Mouse (Mus musculus) heart, postnatal 0 days (tissue): ENCODE data around the gene Odr4. TPM values are rescaled to one million over a fixed set of nuclear protein-coding genes. Genes with fewer than 3 reads are reported as not detected.
A peak's percentile ranks its signal among the peaks of the same experiment; 100 is the strongest.

Experiments
- ATAC-seq: fragments of 200-750 bp; cut with Nextera tagmentation; 2 replicates; pipeline ENCODE4 v1.8.0; 2017; ENCODE audit warnings: low read depth, moderate number of reproducible peaks, moderate library complexity; ENCODE audit not compliant: insufficient read depth
- DNase-seq: peaks from one replicate; pipeline ENCODE4 v3.0.0-alpha.2; 2016; ENCODE audit warnings: low spot score
- H3K27ac ChIP-seq: fragments of 300-500 bp; sonication (generic); 2 replicates; pipeline ENCODE4 v1.5.1; 2014; ENCODE audit warnings: low read depth, mild to moderate bottlenecking
- H3K27me3 ChIP-seq: fragments of 300-500 bp; sonication (generic); 2 replicates; pipeline ENCODE4 v1.6.1; 2014; ENCODE audit warnings: low read length, mixed read lengths; ENCODE audit not compliant: control insufficient read depth, insufficient read depth
- H3K36me3 ChIP-seq: fragments of 300-500 bp; sonication (generic); replicated peaks from 2 replicates; pipeline ENCODE4 v1.6.1; 2014; ENCODE audit warnings: low read length, mixed read lengths; ENCODE audit not compliant: control insufficient read depth, insufficient read depth
- H3K4me1 ChIP-seq: fragments of 300-500 bp; sonication (generic); 2 replicates; pipeline ENCODE4 v1.6.1; 2014; ENCODE audit warnings: antibody characterized with exemption; ENCODE audit not compliant: control insufficient read depth, insufficient read depth
- H3K4me2 ChIP-seq: fragments of 300-500 bp; sonication (generic); 2 replicates; pipeline ENCODE4 v1.6.1; 2014; ENCODE audit warnings: low read depth, mild to moderate bottlenecking, low read length, moderate library complexity
- H3K4me3 ChIP-seq: fragments of 300-500 bp; sonication (generic); 2 replicates; pipeline ENCODE4 v1.5.1; 2014; ENCODE audit warnings: low read depth, low read length
- H3K9ac ChIP-seq: fragments of 300-500 bp; sonication (generic); replicated peaks from 2 replicates; pipeline ENCODE4 v1.6.1; 2014; ENCODE audit warnings: low read depth, low read length, mixed read lengths
- H3K9me3 ChIP-seq: fragments of 300-500 bp; sonication (generic); replicated peaks from 2 replicates; pipeline ENCODE4 v1.6.1; 2016; ENCODE audit warnings: low read length; ENCODE audit not compliant: control insufficient read depth
- CTCF ChIP-seq: IDR thresholded peaks from 2 replicates; pipeline ENCODE4 v1.5.1; 2016; ENCODE audit warnings: antibody characterized with exemption, control low read depth, low read depth
- EP300 ChIP-seq: IDR thresholded peaks from 2 replicates; pipeline ENCODE4 v1.6.1; 2016; ENCODE audit warnings: antibody characterized with exemption, low read depth
- WGBS: fragments of 180-500 bp; shearing (Covaris S2); extraction: QIAGEN DNeasy Blood & Tissue Kit; methylation state at CpG from one replicate; pipeline ENCODE4 v1.1.7; 2014; 5-methylcytosine and 5-hydroxymethylcytosine counted together
- polyA plus RNA-seq: library from polyadenylated mRNA; unstranded; fragments of >200 nt; fragmentation: Nextera tagmentation; extraction: Ambion mirVana; gene quantifications from 2 replicates; pipeline ENCODE4 v1.2.1, GENCODE M21; 2015
- total RNA-seq: library from RNA; depleted of rRNA; stranded (reverse); fragments of >200 nt; gene quantifications from 2 replicates; pipeline ENCODE4 v1.2.3, GENCODE M21; 2014; ENCODE audit warnings: low replicate concordance

The Odr4 gene
- total and polyA plus RNA-seq, 2 experiments from 2014 or later = 36.4 to 42.9 TPM

GRCm38 (mm10) chr1:150396001-150396400 lies 3.1 kb upstream of the Odr4 start:
- Histone ChIP-seq H3K27ac (no peak overlapping the region), H3K36me3 (peaks cover 29% of the 10 kb centered on the region), H3K4me2 (no peak overlapping the region), H3K4me1 (0 out of 2 replicates have a peak, but pooled peaks cover 3% of the 10 kb centered on the region), H3K27me3 (no peaks in the 10 kb centered on the region), H3K9me3 (no peaks in the 10 kb centered on the region), H3K9ac (no peak overlapping the region), H3K4me3 (no peak overlapping the region)
- no peak for ATAC-seq
- no peak for DNase-seq
- no peak for TF ChIP-seq EP300
- TF ChIP-seq CTCF = no peak
- 79% methylated on average over 3 of the region's 3 CpGs for WGBS

GRCm38 (mm10) chr1:150393488-150393852 lies 590 bp upstream of the Odr4 start:
- Histone ChIP-seq H3K4me2 (peak overlapping the region; percentile 86), H3K36me3 (peaks cover 35% of the 10 kb centered on the region), H3K27ac (peak overlapping the region; percentile 90), H3K9me3 (no peaks in the 10 kb centered on the region), H3K4me3 (peak overlapping the region; percentile 70), H3K27me3 (no peaks in the 10 kb centered on the region), H3K4me1 (0 out of 2 replicates have a peak, but pooled peaks cover 3% of the 10 kb centered on the region), H3K9ac (peak overlapping the region; percentile 74)
- TF ChIP-seq EP300 (no peak; the same call in 1 of the 2 replicates), CTCF (no peak)
- under 1% methylated on average over 27 of the region's 27 CpGs for WGBS
- DNase-seq (no peak), ATAC-seq (peak; percentile 28)

- no peaks in the 10 kb centered on the region for H3K27me3 ChIP-seq
Observed at GRCm38 (mm10) chr1:150391931-150392637, 796 bp downstream of the Odr4 start.

GRCm38 (mm10) chr1:150389390-150390129 lies 3.3 kb downstream of the Odr4 start:
- H3K27me3 ChIP-seq = no peaks in the 10 kb centered on the region
- ATAC-seq (no peak), DNase-seq (no peak)
- no peak overlapping the region for H3K4me2 ChIP-seq
- H3K27ac ChIP-seq = no peak overlapping the region
- H3K9me3 ChIP-seq = no peaks in the 10 kb centered on the region
- H3K4me1 ChIP-seq = 0 out of 2 replicates have a peak, but pooled peaks cover 3% of the 10 kb centered on the region
- 91% methylated on average over 6 of the region's 6 CpGs for WGBS
- H3K36me3 ChIP-seq = peaks cover 44% of the 10 kb centered on the region
- no peak for TF ChIP-seq CTCF
- TF ChIP-seq EP300 = no peak
- H3K4me3 ChIP-seq = no peak overlapping the region
- H3K9ac ChIP-seq = no peak overlapping the region

More at GRCm38 (mm10) chr1:150391931-150392637, 796 bp downstream of the Odr4 start:
- peaks cover 40% of the 10 kb centered on the region for H3K36me3 ChIP-seq
- no peak for ATAC-seq
- H3K27ac ChIP-seq = peak overlapping the region; percentile 95
- H3K9me3 ChIP-seq = no peaks in the 10 kb centered on the region
- DNase-seq = no peak
- WGBS = 19% methylated on average over 11 of the region's 11 CpGs
- 0 out of 2 replicates have a peak, but pooled peaks cover 3% of the 10 kb centered on the region for H3K4me1 ChIP-seq
- H3K4me2 ChIP-seq = peak overlapping the region; percentile 84
- TF ChIP-seq EP300 = no peak
- TF ChIP-seq CTCF = no peak
- H3K9ac ChIP-seq = peak overlapping the region; percentile 73
- H3K4me3 ChIP-seq = peak overlapping the region; percentile 70

- no peak for ATAC-seq
- TF ChIP-seq EP300 (no peak), CTCF (no peak)
- H3K4me2 ChIP-seq = no peak overlapping the region
- H3K4me1 ChIP-seq = 0 out of 2 replicates have a peak, but pooled peaks cover 3% of the 10 kb centered on the region
- no peaks in the 10 kb centered on the region for H3K9me3 ChIP-seq
- no peaks in the 10 kb centered on the region for H3K27me3 ChIP-seq
- no peak for DNase-seq
- no peak overlapping the region for H3K9ac ChIP-seq
- no peak overlapping the region for H3K4me3 ChIP-seq
- H3K27ac ChIP-seq = no peak overlapping the region
- WGBS = 93% methylated on average over 9 of the region's 9 CpGs
- H3K36me3 ChIP-seq = peaks cover 58% of the 10 kb centered on the region
Observed at GRCm38 (mm10) chr1:150387572-150387971, 5.3 kb downstream of the Odr4 start.
